Mouse (Mus musculus) megakaryocyte-erythroid progenitor cell, adult 5 weeks (primary cell): Measurements from ENCODE around the gene Abhd5. TPM values are rescaled to one million over a fixed set of nuclear protein-coding genes. Genes with fewer than 3 reads are reported as not detected.

Experiments used
- polyA plus RNA-seq: library from polyadenylated mRNA; stranded (reverse); fragments of >175 nt; gene quantifications from 2 replicates; pipeline ENCODE4 v1.2.3, GENCODE M21; 2012

The Abhd5 gene
- 16.1 and 16.4 TPM in 2 replicates for polyA plus RNA-seq

GRCm38 (mm10) chr9:122351303-122352024 is at the start of gene Abhd5:
Gene Abhd5, plus strand, starts transcription at chr9:122351608.

Other genes starting within 250 kb of the Abhd5 start
- 25.3 and 31.5 TPM in 2 replicates for gene Snrk, start 234.3 kb upstream of the Abhd5 start, polyA plus RNA-seq
- gene Ano10, start 57.2 kb upstream of the Abhd5 start, polyA plus RNA-seq: 4.1 and 5.1 TPM in 2 replicates